Mouse (Mus musculus) hindbrain, embryonic 14.5 days (tissue): Measurements from ENCODE around the gene Hgd. TPM values are rescaled to one million over a fixed set of nuclear protein-coding genes. Genes with fewer than 3 reads are reported as not detected.

Experiments used
- ATAC-seq: fragments of 200-750 bp; cut with Nextera tagmentation; 2 replicates; pipeline ENCODE4 v1.8.0; 2017; ENCODE audit warnings: moderate number of reproducible peaks, mild to moderate bottlenecking, moderate TSS enrichment, moderate library complexity; ENCODE audit not compliant: low FRiP score
- DNase-seq: peaks from one replicate; pipeline ENCODE4 v3.0.0-alpha.2; 2015; ENCODE audit warnings: low spot score
- H3K27ac ChIP-seq: fragments of 300-500 bp; sonication (generic); 2 replicates; pipeline ENCODE4 v1.5.1; 2014; ENCODE audit warnings: mild to moderate bottlenecking, moderate library complexity
- H3K27me3 ChIP-seq: fragments of 300-500 bp; sonication (generic); 2 replicates; pipeline ENCODE4 v1.6.1; 2014; ENCODE audit warnings: mild to moderate bottlenecking, low read length, mixed read lengths; ENCODE audit not compliant: control insufficient read depth, insufficient read depth
- H3K36me3 ChIP-seq: fragments of 300-500 bp; sonication (generic); replicated peaks from 2 replicates; pipeline ENCODE4 v1.6.1; 2014; ENCODE audit not compliant: control insufficient read depth, insufficient read depth
- H3K4me1 ChIP-seq: fragments of 300-500 bp; sonication (generic); replicated peaks from 2 replicates; pipeline ENCODE4 v1.6.1; 2014; ENCODE audit warnings: antibody characterized with exemption, low read length, mixed read lengths; ENCODE audit not compliant: control insufficient read depth, insufficient read depth
- H3K4me2 ChIP-seq: fragments of 300-500 bp; sonication (generic); replicated peaks from 2 replicates; pipeline ENCODE4 v1.6.1; 2014; ENCODE audit warnings: mild to moderate bottlenecking, moderate library complexity
- H3K4me3 ChIP-seq: fragments of 300-500 bp; sonication (generic); replicated peaks from 2 replicates; pipeline ENCODE4 v1.5.1; 2014; ENCODE audit warnings: mild to moderate bottlenecking, low read length
- H3K9ac ChIP-seq: fragments of 300-500 bp; sonication (generic); 2 replicates; pipeline ENCODE4 v1.6.1; 2014
- H3K9me3 ChIP-seq: fragments of 300-500 bp; sonication (generic); 2 replicates; pipeline ENCODE4 v1.6.1; 2016; ENCODE audit warnings: low read length; ENCODE audit not compliant: control insufficient read depth
- WGBS: fragments of 180-500 bp; shearing (Covaris S2); extraction: QIAGEN DNeasy Blood & Tissue Kit; methylation state at CpG from one replicate; pipeline ENCODE4 v1.1.7; 2014; 5-methylcytosine and 5-hydroxymethylcytosine counted together
- polyA plus RNA-seq: library from polyadenylated mRNA; unstranded; fragments of >200 nt; fragmentation: Nextera tagmentation; extraction: Ambion mirVana; gene quantifications from 2 replicates; pipeline ENCODE4 v1.2.1, GENCODE M21; 2014

Hgd gene
- polyA plus RNA-seq, 1 experiment from 2014 or later = 0.13 TPM

DNA sequence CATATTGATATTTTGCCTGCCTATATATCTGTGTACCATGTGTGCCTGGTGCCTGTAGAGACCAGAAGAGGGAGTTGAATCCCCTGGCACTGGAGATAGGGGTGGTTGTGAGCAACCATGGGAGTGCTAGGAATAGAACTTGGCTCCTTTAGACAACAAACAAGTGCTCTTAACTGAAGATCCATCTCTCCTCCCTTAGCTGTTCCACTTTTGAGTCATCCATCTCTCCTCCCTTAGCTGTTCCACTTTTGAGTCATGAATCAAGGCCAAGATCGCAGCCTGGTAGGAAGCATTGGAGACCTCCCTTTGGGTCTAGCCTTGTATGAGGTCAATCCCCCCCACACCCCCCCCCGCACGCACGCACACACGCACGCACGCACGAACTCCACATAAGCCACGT lies 34.6 kb downstream of the Hgd start:
- WGBS = 92% methylated on average over 9 of the region's 9 CpGs
- DNase-seq = no peak

GRCm38 (mm10) chr16:37615429-37615828 lies 35.5 kb downstream of the Hgd start:
- no peak for DNase-seq
- H3K27ac ChIP-seq = no peak overlapping the region
- H3K27me3 ChIP-seq = no peaks in the 10 kb centered on the region
- peaks cover 9% of the 10 kb centered on the region; the same call in 1 of the 2 replicates for H3K4me1 ChIP-seq
- 74% methylated on average over 8 of the region's 8 CpGs for WGBS
- no peaks in the 10 kb centered on the region for H3K9me3 ChIP-seq
- no peak overlapping the region for H3K4me2 ChIP-seq
- H3K36me3 ChIP-seq = no peaks in the 10 kb centered on the region
- no peak for ATAC-seq
- no peak overlapping the region for H3K4me3 ChIP-seq
- H3K9ac ChIP-seq = no peak overlapping the region

More for the DNA sequence above, 34.6 kb downstream of the Hgd start:
- H3K27me3 ChIP-seq = no peaks in the 10 kb centered on the region
- no peaks in the 10 kb centered on the region for H3K36me3 ChIP-seq
- H3K9ac ChIP-seq = no peak overlapping the region
- H3K4me2 ChIP-seq = no peak overlapping the region
- H3K4me1 ChIP-seq = peaks cover 13% of the 10 kb centered on the region; the same call in 1 of the 2 replicates
- no peak for ATAC-seq
- H3K27ac ChIP-seq = no peak overlapping the region
- no peaks in the 10 kb centered on the region for H3K9me3 ChIP-seq
- H3K4me3 ChIP-seq = no peak overlapping the region

DNA sequence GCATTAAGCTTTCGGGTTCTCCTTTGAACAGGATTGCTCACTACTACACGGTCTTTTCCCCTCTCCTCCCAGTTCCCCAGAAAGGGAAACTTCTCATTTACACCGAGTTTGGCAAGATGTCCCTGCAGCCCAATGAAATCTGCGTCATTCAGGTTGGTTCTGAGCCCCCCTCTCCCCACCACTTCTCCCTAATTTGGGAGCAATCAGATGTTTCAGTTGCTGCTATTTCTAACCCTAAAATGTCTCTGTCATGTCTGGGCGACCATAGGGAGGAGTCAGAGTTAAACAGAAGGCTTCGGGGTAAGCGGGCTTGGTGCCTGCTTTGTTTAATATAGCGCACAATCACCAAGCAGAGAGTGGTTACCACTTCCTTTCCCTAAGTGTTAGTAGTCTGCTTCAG lies 36.2 kb downstream of the Hgd start:
- Histone ChIP-seq H3K4me1 (peaks cover 9% of the 10 kb centered on the region; the same call in 1 of the 2 replicates), H3K27ac (no peak overlapping the region), H3K27me3 (no peaks in the 10 kb centered on the region), H3K4me3 (no peak overlapping the region), H3K9ac (no peak overlapping the region), H3K4me2 (no peak overlapping the region), H3K9me3 (no peaks in the 10 kb centered on the region), H3K36me3 (no peaks in the 10 kb centered on the region)
- no peak for ATAC-seq
- WGBS = 75% methylated on average over 8 of the region's 8 CpGs
- DNase-seq = no peak

- H3K4me1 ChIP-seq = peaks cover 9% of the 10 kb centered on the region; the same call in 1 of the 2 replicates
- H3K27me3 ChIP-seq = no peaks in the 10 kb centered on the region
- H3K4me3 ChIP-seq = no peak overlapping the region
- no peak overlapping the region for H3K9ac ChIP-seq
- H3K4me2 ChIP-seq = no peak overlapping the region
- no peaks in the 10 kb centered on the region for H3K9me3 ChIP-seq
- DNase-seq = no peak
- H3K27ac ChIP-seq = peak overlapping the region; percentile 58; the same call in 1 of the 2 replicates
- no peak for ATAC-seq
- 17% methylated on average over 3 of the region's 3 CpGs for WGBS
- no peaks in the 10 kb centered on the region for H3K36me3 ChIP-seq
Observed at GRCm38 (mm10) chr16:37617695-37618094, 37.7 kb downstream of the Hgd start.

DNA sequence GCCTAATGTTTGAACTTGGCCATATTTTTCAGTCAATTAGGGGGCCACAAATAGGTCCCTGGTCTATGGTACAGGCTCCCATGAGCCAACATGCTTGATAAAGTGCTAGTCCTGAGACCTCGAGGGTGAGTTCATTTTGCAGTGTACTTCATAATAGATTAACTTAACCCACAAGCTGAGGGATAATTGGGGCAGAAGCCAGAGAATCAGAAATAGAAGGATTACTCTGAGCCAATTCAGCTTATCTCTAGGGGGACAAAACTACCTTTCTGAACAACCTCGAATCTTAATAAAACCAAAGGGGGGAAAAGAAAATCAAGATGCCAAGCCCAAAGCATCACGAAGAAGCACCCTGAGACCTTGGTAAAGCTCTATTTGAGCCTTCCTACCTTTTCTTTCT lies 42.5 kb downstream of the Hgd start:
- Histone ChIP-seq H3K9me3 (no peaks in the 10 kb centered on the region), H3K9ac (no peak overlapping the region), H3K4me2 (no peak overlapping the region), H3K27me3 (no peaks in the 10 kb centered on the region), H3K4me3 (no peak overlapping the region), H3K4me1 (peaks cover 5% of the 10 kb centered on the region; the same call in 1 of the 2 replicates), H3K27ac (no peak overlapping the region), H3K36me3 (no peaks in the 10 kb centered on the region)
- ATAC-seq = no peak
- no peak for DNase-seq
- WGBS = 76% methylated on average over 3 of the region's 3 CpGs

DNA sequence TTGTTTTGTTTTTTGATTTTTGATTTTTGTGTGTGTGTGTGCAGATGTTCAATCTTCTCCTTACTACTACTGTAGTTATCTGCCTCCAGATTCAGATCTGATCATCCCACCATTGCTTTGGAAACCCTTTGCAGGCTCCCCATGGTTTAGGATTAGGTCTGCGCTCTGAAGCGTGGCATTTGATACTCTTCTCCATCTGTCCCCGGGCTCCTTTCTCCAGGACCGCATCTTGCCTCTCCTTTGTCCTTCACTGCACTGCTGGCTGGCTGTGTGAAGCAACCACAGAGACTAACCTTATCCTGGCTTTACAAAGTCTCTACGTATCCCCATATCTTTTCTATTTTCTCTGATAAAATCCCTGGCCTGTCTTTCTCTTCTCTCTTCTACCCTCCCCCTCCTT lies 43.0 kb downstream of the Hgd start:
- Histone ChIP-seq H3K4me1 (0 out of 2 replicates have a peak, but pooled peaks cover under 1% of the 10 kb centered on the region), H3K9ac (no peak overlapping the region), H3K36me3 (no peaks in the 10 kb centered on the region), H3K4me2 (no peak overlapping the region), H3K9me3 (no peaks in the 10 kb centered on the region), H3K4me3 (no peak overlapping the region), H3K27ac (no peak overlapping the region), H3K27me3 (no peaks in the 10 kb centered on the region)
- DNase-seq = no peak
- 54% methylated on average over 5 of the region's 5 CpGs for WGBS
- ATAC-seq = no peak

DNA sequence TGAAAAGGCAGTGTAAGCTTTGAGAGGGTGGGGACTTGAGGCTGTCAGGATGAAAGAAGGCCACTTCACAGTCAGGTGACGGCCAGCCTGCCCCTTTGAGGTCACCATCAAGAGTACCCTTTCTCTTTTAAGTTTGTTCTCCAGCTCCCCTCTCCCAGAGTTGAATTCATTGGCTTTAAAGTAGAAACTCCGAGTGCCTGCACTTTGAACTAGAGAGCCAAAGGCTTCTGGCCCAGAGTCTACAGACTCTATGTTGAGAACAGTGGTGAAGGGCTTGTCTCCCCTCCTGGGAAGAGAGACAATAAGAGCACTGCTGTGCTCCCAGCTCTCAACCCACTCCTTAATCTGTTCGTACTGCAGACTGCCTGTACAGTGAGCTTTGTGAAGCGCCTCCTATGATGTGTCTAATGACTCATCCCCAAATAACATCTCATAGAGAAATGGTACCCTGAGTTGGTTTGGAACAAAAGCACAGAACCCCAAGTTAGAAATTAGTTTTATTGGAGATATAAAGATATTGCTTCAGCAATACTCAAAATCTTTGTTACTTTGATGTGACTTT lies 46.5 kb downstream of the Hgd start:
- Histone ChIP-seq H3K27ac (no peak overlapping the region), H3K27me3 (no peaks in the 10 kb centered on the region), H3K9ac (no peak overlapping the region), H3K36me3 (no peaks in the 10 kb centered on the region), H3K4me2 (no peak overlapping the region), H3K4me1 (no peaks in the 10 kb centered on the region; the same call in 1 of the 2 replicates), H3K4me3 (no peak overlapping the region), H3K9me3 (no peaks in the 10 kb centered on the region)
- DNase-seq (no peak), ATAC-seq (no peak)
- WGBS = 62% methylated on average over 4 of the region's 4 CpGs

- DNase-seq = no peak
- H3K4me2 ChIP-seq = no peak overlapping the region
- H3K27me3 ChIP-seq = no peaks in the 10 kb centered on the region
- H3K36me3 ChIP-seq = no peaks in the 10 kb centered on the region
- no peak overlapping the region for H3K4me3 ChIP-seq
- no peak for ATAC-seq
- no peak overlapping the region for H3K27ac ChIP-seq
- H3K9ac ChIP-seq = no peak overlapping the region
- H3K9me3 ChIP-seq = no peaks in the 10 kb centered on the region
- no peaks in the 10 kb centered on the region; the same call in 1 of the 2 replicates for H3K4me1 ChIP-seq
- 76% methylated on average over 9 of the region's 9 CpGs for WGBS
Observed at GRCm38 (mm10) chr16:37628336-37628735, 48.4 kb downstream of the Hgd start.

- WGBS = 62% methylated on average over 7 of the region's 7 CpGs
- Histone ChIP-seq H3K27me3 (no peaks in the 10 kb centered on the region), H3K4me3 (no peak overlapping the region), H3K4me1 (no peaks in the 10 kb centered on the region; the same call in 1 of the 2 replicates), H3K9ac (no peak overlapping the region), H3K27ac (peak overlapping the region; percentile 38), H3K36me3 (no peaks in the 10 kb centered on the region), H3K9me3 (no peaks in the 10 kb centered on the region), H3K4me2 (no peak overlapping the region)
- DNase-seq (peak; percentile 57), ATAC-seq (no peak)
Observed at GRCm38 (mm10) chr16:37629011-37629410, 49.1 kb downstream of the Hgd start.

DNA sequence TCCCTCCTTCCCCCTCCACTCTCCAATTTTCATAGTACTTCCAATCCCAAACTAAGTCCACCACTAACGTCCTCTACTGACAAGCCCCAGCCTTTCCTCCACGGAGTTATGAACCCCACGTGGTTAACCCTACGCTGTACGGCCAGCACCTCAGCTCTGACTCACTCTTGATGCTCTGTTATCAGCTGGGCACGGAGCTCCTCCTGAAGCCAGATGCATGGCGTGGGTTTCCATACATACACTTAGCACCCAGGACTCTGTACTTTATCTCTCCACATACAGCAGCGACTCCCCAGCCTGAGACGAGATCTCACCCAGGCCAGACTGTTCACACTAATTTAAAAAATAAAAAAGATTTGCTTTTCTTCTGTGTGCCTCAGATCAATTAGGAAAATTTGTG lies 54.6 kb downstream of the Hgd start:
- DNase-seq (no peak), ATAC-seq (no peak)
- no peaks in the 10 kb centered on the region for H3K27me3 ChIP-seq
- H3K9ac ChIP-seq = no peak overlapping the region
- H3K4me3 ChIP-seq = no peak overlapping the region
- no peaks in the 10 kb centered on the region for H3K36me3 ChIP-seq
- no peak overlapping the region for H3K27ac ChIP-seq
- 75% methylated on average over 9 of the region's 9 CpGs for WGBS
- H3K9me3 ChIP-seq = no peaks in the 10 kb centered on the region
- H3K4me1 ChIP-seq = no peaks in the 10 kb centered on the region; the same call in 1 of the 2 replicates
- no peak overlapping the region for H3K4me2 ChIP-seq
